Mouse (Mus musculus) lung, postnatal 0 days (tissue): ENCODE measurements around the gene Camta1.

ENCODE experiments used
- CTCF ChIP-seq: IDR thresholded peaks from 2 replicates; pipeline ENCODE4 v1.5.1; 2016; ENCODE audit warnings: antibody characterized with exemption, mild to moderate bottlenecking
- EP300 ChIP-seq: IDR thresholded peaks from 2 replicates; pipeline ENCODE4 v1.6.1; 2016; ENCODE audit warnings: antibody characterized with exemption, mild to moderate bottlenecking, control low read depth

DNA sequence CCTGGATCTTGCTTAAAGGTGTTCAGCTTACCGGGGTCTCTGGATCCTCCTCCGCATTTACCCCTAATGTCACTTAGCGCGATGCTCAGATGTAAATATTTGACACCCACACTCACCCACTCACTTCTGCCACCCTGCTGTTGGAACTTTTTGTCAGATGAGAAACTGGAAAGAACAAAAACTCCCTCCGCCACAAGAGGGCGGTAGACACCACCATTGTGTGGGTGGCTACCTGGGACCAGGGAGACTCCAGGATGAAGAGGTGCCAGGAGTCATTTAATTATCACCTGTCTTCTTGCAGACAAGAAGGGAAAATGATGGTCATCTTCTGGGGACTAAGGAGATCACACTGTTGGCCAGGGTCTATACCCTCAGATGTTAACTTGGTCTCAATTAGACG is 895.1 kb downstream of the Camta1 start:
- TF ChIP-seq CTCF (peak; percentile 82), EP300 (no peak)
